Mouse (Mus musculus) monocyte, adult 5-6 weeks (primary cell): Measurements from ENCODE around the gene Itih2. TPM values are rescaled to one million over a fixed set of nuclear protein-coding genes. Genes with fewer than 3 reads are reported as not detected.
A peak's percentile ranks its signal among the peaks of the same experiment; 100 is the strongest.

Experiments used
- ATAC-seq: fragments of 153-309, 156-312 bp; replicated peaks from 2 replicates; pipeline ENCODE4 v1.8.0; 2017; ENCODE audit warnings: mild to moderate bottlenecking; ENCODE audit not compliant: low TSS enrichment, insufficient number of reproducible peaks, severe bottlenecking, poor library complexity, low FRiP score
- total RNA-seq: library from RNA; stranded (forward); fragments of 200-1000, 200-491, 200-594 nt; gene quantifications from 3 replicates; pipeline ENCODE4 v1.2.3, GENCODE M21; 2017

Itih2 gene
- total RNA-seq, 1 experiment from 2014 or later: not detected

- no peak for ATAC-seq
Observed at GRCm38 (mm10) chr2:10051996-10052395, 79.2 kb downstream of the Itih2 start.

- no peak for ATAC-seq
Observed at GRCm38 (mm10) chr2:10050878-10051277, 80.3 kb downstream of the Itih2 start.

GRCm38 (mm10) chr2:10049456-10049855 lies 81.7 kb downstream of the Itih2 start:
- no peak for ATAC-seq

- peak; percentile 97 for ATAC-seq
Observed at GRCm38 (mm10) chr2:10048461-10048860, 82.7 kb downstream of the Itih2 start, which contains the start of gene Taf3. TSS of gene Taf3 (minus strand) at chr2:10048596.

- 0 out of 2 replicates have a peak, but pooled peaks have one; percentile 7 for ATAC-seq
Observed at GRCm38 (mm10) chr2:10047758-10048436, 83.3 kb downstream of the Itih2 start.

Other genes starting within 250 kb of the Itih2 start
- gene 9230102O04Rik, start 241.9 kb downstream of the Itih2 start, total RNA-seq: not detected in 3 replicates
- 2.2 to 10.5 TPM (median 2.9 TPM) in 3 replicates for gene Gata3, start 241.4 kb downstream of the Itih2 start, total RNA-seq
- gene Taf3, start 82.8 kb downstream of the Itih2 start, total RNA-seq: 9.1 to 13.8 TPM (median 12.5 TPM) in 3 replicates
- gene Atp5c1, start 50.9 kb downstream of the Itih2 start, total RNA-seq: 263 to 377 TPM (median 356 TPM) in 3 replicates
- gene Kin, start 50.8 kb downstream of the Itih2 start, total RNA-seq: 49.3 to 54.7 TPM (median 51.6 TPM) in 3 replicates
- gene Itih5, start 22.2 kb upstream of the Itih2 start, total RNA-seq: 1.7 to 10.9 TPM (median 3.0 TPM) in 3 replicates
- gene Sfmbt2, start 239.1 kb upstream of the Itih2 start, total RNA-seq: 0.21 to 0.68 TPM in 2 of 3 replicates, not detected in the other